Mouse (Mus musculus): ENCODE measurements around the gene Gpatch8.
"Not testable (repeated sequence)": the region's sequence is repeated elsewhere in the genome, so short reads cannot be mapped to it uniquely, and the experiment has no call there.

Gpatch8 gene

GRCm38 (mm10) chr11:102572866-102573663 lies 16.9 kb upstream of the Gpatch8 start:
- peak; percentile 94 for DNase-seq (ENCODE audit: low read depth, low spot score)

- DNase-seq (ENCODE audit: low read depth, low spot score), result no peak
Measured at GRCm38 (mm10) chr11:102568756-102569377, 12.7 kb upstream of the Gpatch8 start.

- no peak for DNase-seq (ENCODE audit: low read depth, low spot score)
Measured at GRCm38 (mm10) chr11:102568191-102568590, 12.0 kb upstream of the Gpatch8 start.

GRCm38 (mm10) chr11:102567723-102568122 lies 11.5 kb upstream of the Gpatch8 start:
- DNase-seq (ENCODE audit: low read depth, low spot score), result no peak

- DNase-seq (ENCODE audit: low read depth, low spot score), result no peak
Measured at GRCm38 (mm10) chr11:102567157-102567556, 11.0 kb upstream of the Gpatch8 start.

- no peak for DNase-seq (ENCODE audit: low read depth, low spot score)
Measured at GRCm38 (mm10) chr11:102566290-102566689, 10.1 kb upstream of the Gpatch8 start.

DNA sequence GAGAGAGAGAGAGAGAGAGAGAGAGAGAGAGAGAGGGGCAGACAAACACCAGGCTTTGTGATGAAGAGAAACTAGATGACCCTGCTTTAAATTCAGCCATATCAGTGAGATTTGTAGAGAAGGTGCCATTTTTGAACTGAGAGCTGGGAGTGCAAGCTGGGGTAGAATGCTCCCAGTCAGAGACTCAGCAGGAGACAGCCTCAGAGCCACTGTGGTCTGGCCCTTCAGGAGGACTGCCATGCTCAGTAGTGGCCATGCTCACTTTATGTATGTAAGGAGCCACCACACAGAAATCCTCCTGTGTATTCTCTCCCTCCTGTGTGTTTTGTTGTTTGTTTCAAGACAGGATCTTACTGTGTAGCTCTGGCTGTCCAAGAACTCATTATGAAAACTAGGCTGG lies 9.5 kb upstream of the Gpatch8 start:
- DNase-seq (ENCODE audit: low read depth, low spot score), result no peak

- DNase-seq (ENCODE audit: low read depth, low spot score), result not testable (repeated sequence)
Measured at GRCm38 (mm10) chr11:102564952-102565671, 8.9 kb upstream of the Gpatch8 start.

DNA sequence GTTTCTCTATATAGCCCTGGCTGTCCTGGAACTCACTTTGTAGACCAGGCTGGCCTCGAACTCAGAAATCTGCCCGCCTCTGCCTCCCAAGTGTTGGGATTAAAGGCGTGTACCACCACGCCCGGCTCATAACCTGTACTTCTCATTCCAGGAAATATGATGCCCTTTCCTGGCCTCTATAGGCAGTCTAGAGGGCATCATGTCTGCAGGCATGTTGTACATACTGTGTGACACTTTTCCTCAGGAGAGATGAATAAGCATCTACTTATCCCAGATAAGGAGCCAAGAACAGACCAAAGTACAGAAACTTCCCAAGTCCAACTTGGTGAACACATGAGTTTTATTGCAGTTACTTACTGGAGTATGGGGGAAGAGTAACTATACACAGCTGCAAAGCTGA lies 2.5 kb upstream of the Gpatch8 start:
- no peak for DNase-seq (ENCODE audit: low read depth, low spot score)

- DNase-seq (ENCODE audit: low read depth, low spot score), result no peak
Measured at GRCm38 (mm10) chr11:102557386-102557785, 1.2 kb upstream of the Gpatch8 start.

GRCm38 (mm10) chr11:102556716-102557074 lies 503 bp upstream of the Gpatch8 start:
- DNase-seq (ENCODE audit: low read depth, low spot score), result no peak

DNA sequence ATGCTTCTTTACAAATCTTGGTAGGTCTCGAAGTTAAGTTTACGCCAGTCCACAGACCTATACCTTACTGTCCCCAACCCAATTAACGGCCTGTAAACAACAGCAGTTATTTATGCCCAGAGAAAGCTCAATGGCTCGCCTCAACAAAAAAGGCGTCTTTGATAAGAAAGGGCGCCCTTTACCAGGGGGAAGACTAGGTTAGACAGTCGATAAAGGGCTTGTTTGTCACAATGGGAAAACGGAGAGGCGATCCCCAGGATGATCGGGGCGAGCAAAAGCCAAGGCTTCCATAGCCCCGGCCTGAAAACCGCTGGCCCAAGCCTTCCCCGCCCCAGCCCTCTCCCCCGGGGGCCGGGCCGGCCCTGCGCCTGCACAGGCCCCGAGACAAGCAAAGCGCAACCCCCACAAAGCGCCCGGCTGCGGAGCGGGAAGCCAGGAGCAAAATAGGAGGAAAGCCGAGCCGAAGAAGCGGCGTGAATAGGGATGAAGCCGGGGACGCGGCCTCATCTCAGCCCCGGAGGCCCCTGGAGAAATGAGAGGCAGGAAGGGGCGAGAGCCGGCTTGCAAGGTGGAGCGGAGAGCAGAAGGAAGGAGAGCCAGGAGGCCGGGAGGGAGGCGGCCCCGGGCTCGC lies 677 bp downstream of the Gpatch8 start:
- peak; percentile 25 for DNase-seq (ENCODE audit: low read depth, low spot score)

DNA sequence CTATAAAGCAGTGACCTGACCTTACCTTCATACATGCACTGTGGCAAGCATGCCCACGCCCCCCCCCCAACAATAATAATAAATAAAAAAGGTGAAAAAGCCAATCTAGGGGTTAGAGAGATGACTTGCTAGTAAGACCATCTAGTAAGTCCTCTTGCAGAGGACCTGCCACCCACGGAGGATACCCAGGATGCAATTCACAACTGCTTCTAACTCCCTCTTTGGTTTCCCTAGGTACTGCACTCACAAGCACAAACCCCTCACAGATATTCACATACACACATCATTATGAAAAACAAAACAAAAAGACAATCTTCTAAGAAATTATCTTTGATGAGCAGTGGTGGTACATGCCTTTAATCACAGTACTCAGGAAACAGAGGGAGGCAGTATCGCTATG lies 4.1 kb downstream of the Gpatch8 start:
- DNase-seq (ENCODE audit: low read depth, low spot score), result no peak

DNA sequence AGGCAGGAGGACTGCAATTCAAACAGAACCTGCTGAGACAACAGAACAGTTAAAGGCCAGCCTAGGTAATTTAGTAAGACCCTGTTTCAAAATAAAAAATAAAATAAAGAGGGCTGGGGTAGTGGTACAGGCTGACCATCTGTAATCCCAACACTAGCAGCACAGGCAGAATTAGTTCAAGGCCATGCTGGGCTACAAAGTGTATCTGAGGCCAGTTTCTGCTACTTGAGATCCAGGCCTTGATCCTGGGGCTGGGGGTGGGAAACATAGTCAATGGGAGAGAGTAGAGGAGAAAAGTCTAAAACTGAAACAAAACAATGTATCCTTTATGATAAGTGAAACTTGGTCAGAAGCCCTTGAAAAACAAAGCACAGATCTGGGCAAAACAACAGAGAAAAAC lies 5.0 kb downstream of the Gpatch8 start:
- DNase-seq (ENCODE audit: low read depth, low spot score), result no peak

DNA sequence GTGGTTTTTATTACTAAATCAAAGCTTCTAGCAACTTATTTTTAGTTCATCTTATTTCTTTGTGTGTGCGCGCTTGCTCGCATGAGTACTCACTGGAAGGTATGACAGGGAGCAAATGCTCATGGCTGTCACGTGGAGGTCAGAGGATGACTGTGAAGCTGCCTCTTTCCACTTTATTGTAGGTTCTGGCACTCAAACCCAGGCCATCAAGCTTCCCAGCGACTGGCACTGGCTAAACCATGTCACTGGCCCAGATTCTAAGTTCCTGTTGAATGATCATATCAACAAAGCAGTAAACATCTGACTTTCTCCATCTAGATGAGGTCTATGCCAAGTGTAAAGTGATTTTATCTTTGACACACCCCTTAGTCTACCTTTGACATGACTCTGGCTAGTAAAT lies 14.7 kb downstream of the Gpatch8 start:
- DNase-seq (ENCODE audit: low read depth, low spot score), result no peak

GRCm38 (mm10) chr11:102540286-102540685 lies 15.9 kb downstream of the Gpatch8 start:
- not testable (repeated sequence) for DNase-seq (ENCODE audit: low read depth, low spot score)

GRCm38 (mm10) chr11:102539690-102540089 lies 16.5 kb downstream of the Gpatch8 start:
- no peak for DNase-seq (ENCODE audit: low read depth, low spot score)

GRCm38 (mm10) chr11:102536210-102536609 lies 20.0 kb downstream of the Gpatch8 start:
- no peak for DNase-seq (ENCODE audit: low read depth, low spot score)

DNA sequence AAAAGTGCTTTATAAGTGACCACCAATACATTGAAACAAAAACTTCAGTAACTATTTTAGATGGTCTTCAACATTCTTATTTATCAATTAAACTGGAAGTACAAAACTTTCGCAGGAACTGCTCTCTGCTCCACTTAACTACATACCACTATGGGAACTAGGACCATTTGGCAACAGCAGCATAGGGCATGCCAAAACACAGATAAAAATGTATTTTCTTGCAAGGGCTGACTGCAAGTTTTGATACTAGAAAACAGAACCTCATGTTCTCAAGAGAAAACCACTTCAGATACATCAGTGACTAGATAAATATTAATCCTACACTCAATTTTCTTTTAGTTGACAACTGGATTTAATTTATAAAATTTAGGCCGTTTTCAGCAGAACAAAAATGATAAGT lies 22.1 kb downstream of the Gpatch8 start:
- no peak for DNase-seq (ENCODE audit: low read depth, low spot score)

DNA sequence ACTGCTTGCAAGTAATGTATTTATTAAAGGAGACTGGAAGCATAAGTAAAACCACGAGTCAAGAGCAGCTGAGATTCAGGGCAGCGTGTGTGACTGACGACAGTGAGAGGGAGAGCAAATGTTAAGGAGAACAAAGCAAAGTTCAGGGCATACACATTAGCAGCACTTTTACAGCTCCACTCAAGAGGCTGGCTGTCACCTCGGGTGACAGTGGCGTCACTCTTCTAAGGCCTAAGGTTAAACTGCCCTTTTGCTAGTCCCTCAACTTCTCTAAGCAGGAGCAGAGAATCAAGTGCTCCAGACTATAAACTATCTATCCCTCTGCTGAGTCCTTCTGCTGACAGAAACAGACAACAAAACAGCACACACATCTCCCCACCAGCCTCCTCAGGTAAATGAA lies 24.8 kb downstream of the Gpatch8 start:
- DNase-seq (ENCODE audit: low read depth, low spot score), result no peak

- no peak for DNase-seq (ENCODE audit: low read depth, low spot score)
Measured at GRCm38 (mm10) chr11:102514793-102515424, 41.3 kb downstream of the Gpatch8 start.

DNA sequence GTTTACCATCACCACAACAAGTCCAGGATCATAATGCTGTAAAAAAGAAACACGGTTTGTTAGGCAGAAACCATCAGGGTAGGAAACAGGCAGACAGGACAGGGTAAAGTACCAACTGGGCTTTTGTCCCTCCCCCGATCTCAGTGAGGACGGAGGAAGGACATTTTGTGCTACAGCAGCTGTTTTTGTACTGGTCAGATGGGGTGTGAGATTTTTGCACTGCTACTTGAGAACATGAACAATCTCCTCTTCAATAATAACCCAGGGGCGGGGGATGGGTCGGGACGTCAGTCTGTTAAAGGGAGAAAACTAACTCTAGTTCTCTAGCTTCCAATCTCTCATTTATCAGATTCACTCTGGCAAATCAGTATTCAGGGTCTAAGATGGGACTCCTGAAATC lies 46.0 kb downstream of the Gpatch8 start:
- peak; percentile 4 for DNase-seq (ENCODE audit: low read depth, low spot score)

Measured in forelimb bud, embryonic 11.5 days (tissue).